Mouse (Mus musculus) hindlimb bud, embryonic 11.5 days (tissue): ENCODE results near the gene Tmprss6.

Experiments
- DNase-seq: peaks from one replicate; pipeline ENCODE4 v3.0.0-alpha.2; 2012; ENCODE audit warnings: low read depth, low spot score; ENCODE audit errors: extremely low spot score

The Tmprss6 gene

GRCm38 (mm10) chr15:78447746-78448535 lies 20.5 kb downstream of the Tmprss6 start:
- peak; percentile 82 for DNase-seq

- DNase-seq: no peak
Observed at GRCm38 (mm10) chr15:78447121-78447520, 21.3 kb downstream of the Tmprss6 start.

- DNase-seq: no peak
Observed at GRCm38 (mm10) chr15:78443857-78444256, 24.6 kb downstream of the Tmprss6 start.

GRCm38 (mm10) chr15:78442231-78442630 lies 26.2 kb downstream of the Tmprss6 start:
- no peak for DNase-seq

- DNase-seq: no peak
Observed at GRCm38 (mm10) chr15:78438973-78439372, 29.5 kb downstream of the Tmprss6 start.

GRCm38 (mm10) chr15:78438505-78438904 lies 29.9 kb downstream of the Tmprss6 start:
- no peak for DNase-seq

- DNase-seq: no peak
Observed at GRCm38 (mm10) chr15:78438018-78438394, 30.4 kb downstream of the Tmprss6 start.

GRCm38 (mm10) chr15:78437237-78438017 lies 31.0 kb downstream of the Tmprss6 start:
- DNase-seq: no peak

GRCm38 (mm10) chr15:78436380-78437192 lies 31.8 kb downstream of the Tmprss6 start:
- no peak for DNase-seq

GRCm38 (mm10) chr15:78435681-78436080 lies 32.8 kb downstream of the Tmprss6 start:
- DNase-seq: no peak

- no peak for DNase-seq
Observed at GRCm38 (mm10) chr15:78434896-78435520, 33.4 kb downstream of the Tmprss6 start.

- DNase-seq: no peak
Observed at GRCm38 (mm10) chr15:78431541-78432121, 36.8 kb downstream of the Tmprss6 start.

GRCm38 (mm10) chr15:78430874-78431273 lies 37.6 kb downstream of the Tmprss6 start:
- no peak for DNase-seq

- no peak for DNase-seq
Observed at GRCm38 (mm10) chr15:78429871-78430622, 38.4 kb downstream of the Tmprss6 start.

- no peak for DNase-seq
Observed at GRCm38 (mm10) chr15:78429139-78429459, 39.3 kb downstream of the Tmprss6 start.

- no peak for DNase-seq
Observed at GRCm38 (mm10) chr15:78428391-78429138, 39.9 kb downstream of the Tmprss6 start, which contains the start of gene Kctd17. Gene Kctd17 (plus strand): TSS chr15:78428564.

GRCm38 (mm10) chr15:78425230-78425629 lies 43.2 kb downstream of the Tmprss6 start:
- DNase-seq: no peak

- DNase-seq: no peak
Observed at GRCm38 (mm10) chr15:78424507-78424906, 43.9 kb downstream of the Tmprss6 start.
